Mouse (Mus musculus): ENCODE measurements around the gene Mrpl53. TPM values are rescaled to one million over a fixed set of nuclear protein-coding genes. Genes with fewer than 3 reads are reported as not detected.
"Not testable (repeated sequence)": the region's sequence is repeated elsewhere in the genome, so short reads cannot be mapped to it uniquely, and the experiment has no call there.

Mrpl53 gene
- polyA plus RNA-seq, 1 experiment from 2014 or later: 156 TPM

DNA sequence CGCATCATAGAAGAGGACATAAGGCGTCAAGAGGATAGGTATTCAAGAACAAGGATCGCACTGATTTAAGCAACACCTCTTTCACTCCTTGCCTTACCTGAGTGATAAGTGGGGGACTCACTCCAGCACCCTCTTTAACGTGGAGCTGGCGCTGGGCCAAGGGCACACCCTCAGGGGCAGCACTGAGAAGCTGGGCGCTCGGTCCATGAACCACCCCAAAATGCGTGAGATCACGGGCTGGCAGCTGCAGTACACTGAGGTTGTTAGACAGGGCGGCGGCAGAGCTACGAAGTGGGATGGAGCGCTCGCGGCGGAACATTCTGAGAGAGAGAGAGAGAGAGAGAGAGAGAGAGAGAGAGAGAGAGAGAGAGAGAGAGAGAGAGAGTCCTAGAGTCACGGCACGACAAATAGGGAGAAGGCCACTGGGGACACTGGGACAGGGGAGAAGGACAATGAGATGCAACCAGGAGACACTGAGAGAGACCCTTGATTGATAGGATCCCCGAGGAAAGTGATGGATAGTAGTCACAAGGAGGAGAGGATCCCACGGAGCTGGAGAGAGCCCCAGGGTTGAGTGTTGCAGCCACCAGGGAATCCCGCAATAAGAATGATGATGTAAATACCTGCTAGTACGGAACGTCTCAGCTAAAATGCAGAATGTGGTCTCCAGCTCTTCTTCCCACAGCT lies 46.9 kb downstream of the Mrpl53 start:
- WGBS: 9% methylated on average over 23 of the region's 23 CpGs
- Histone ChIP-seq H3K9ac (peak overlapping the region; percentile 71), H3K4me1 (replicated peaks) (peaks cover 22% of the 10 kb centered on the region), H3K27ac (ENCODE audit: poor library complexity, severe bottlenecking) (no peak overlapping the region), H3K9me3 (replicated peaks) (no peaks in the 10 kb centered on the region), H3K4me3 (peak overlapping the region; percentile 60), H3K4me2 (peak overlapping the region; percentile 88), H3K27me3 (replicated peaks) (peaks cover 23% of the 10 kb centered on the region), H3K36me3 (peaks cover 19% of the 10 kb centered on the region)
- ATAC-seq (ENCODE audit: insufficient number of reproducible peaks, low FRiP score): no peak

DNA sequence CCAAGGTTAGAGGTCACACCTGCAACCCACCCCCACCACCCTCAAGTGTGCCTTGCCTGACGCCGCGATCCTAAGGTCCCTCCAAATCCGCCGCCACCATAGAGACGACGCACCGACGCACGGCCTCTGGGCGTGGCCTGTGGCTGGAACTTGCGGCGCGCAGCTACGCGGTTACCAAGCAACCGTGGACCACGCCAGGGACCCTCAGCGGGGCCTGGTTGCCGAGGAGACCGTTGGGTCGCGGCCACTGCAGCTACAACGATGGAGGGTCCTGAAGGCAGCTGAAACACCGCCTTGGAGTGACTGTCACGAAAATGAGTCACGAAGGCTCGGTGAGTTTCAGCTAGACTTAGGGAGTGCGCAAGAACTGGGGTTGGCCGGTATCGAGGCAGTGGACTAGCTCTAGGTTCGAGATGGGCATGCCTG lies 47.4 kb downstream of the Mrpl53 start, which contains the start of the genes Wdr54 and 1700003E16Rik:
Gene Wdr54 (minus strand): TSS at position 139 of the 426 bp plus-strand sequence.
Gene 1700003E16Rik (plus strand): TSS at position 146 of the 426 bp plus-strand sequence.
- Histone ChIP-seq H3K36me3 (peaks cover 18% of the 10 kb centered on the region), H3K27ac (ENCODE audit: poor library complexity, severe bottlenecking) (no peak within 1 kb of the TSS), H3K27me3 (replicated peaks) (peaks cover 29% of the 10 kb centered on the region), H3K4me1 (replicated peaks) (peaks cover 16% of the 10 kb centered on the region), H3K4me3 (peak within 1 kb of the TSS; percentile 60), H3K9ac (peak within 1 kb of the TSS; percentile 71), H3K9me3 (replicated peaks) (no peaks in the 10 kb centered on the region), H3K4me2 (peak within 1 kb of the TSS; percentile 88)
- peak; percentile 78 for ATAC-seq (ENCODE audit: insufficient number of reproducible peaks, low FRiP score)
- WGBS: 2% methylated on average over 32 of the region's 32 CpGs

GRCm38 (mm10) chr6:83159456-83159855 lies 50.6 kb downstream of the Mrpl53 start:
- H3K27me3 ChIP-seq (replicated peaks): peaks cover 41% of the 10 kb centered on the region
- 32% methylated on average over 3 of the region's 3 CpGs for WGBS
- ATAC-seq (ENCODE audit: insufficient number of reproducible peaks, low FRiP score); H3K4me3 ChIP-seq; H3K27ac ChIP-seq (ENCODE audit: poor library complexity, severe bottlenecking); H3K4me2 ChIP-seq; H3K9me3 ChIP-seq (replicated peaks); H3K9ac ChIP-seq; H3K36me3 ChIP-seq: not testable (repeated sequence)
- peaks cover 22% of the 10 kb centered on the region for H3K4me1 ChIP-seq (replicated peaks)

MicroRNAs within 50 kb of the gene (microRNA counts, 519-probe panel; counts per million panel counts)
- microRNA mmu-miR-3470a+mmu-miR-3470b: not detected

Small RNAs within 50 kb of the gene (microRNA-seq; reads per million reads assigned to microRNA genes)
- not detected for gene Mir3470a

Other genes starting within 250 kb of the Mrpl53 start
- gene Sema4f, start 169.3 kb upstream of the Mrpl53 start, polyA plus RNA-seq (2016; fragmentation: Nextera tagmentation; extraction: Ambion mirVana): 0.26 and 0.37 TPM in 2 replicates
- 0.57 and 1.4 TPM in 2 replicates for gene M1ap, start 162.1 kb upstream of the Mrpl53 start, polyA plus RNA-seq (2016; fragmentation: Nextera tagmentation; extraction: Ambion mirVana)
- 8.1 and 11.3 TPM in 2 replicates for gene Dok1, start 75.6 kb upstream of the Mrpl53 start, polyA plus RNA-seq (2016; fragmentation: Nextera tagmentation; extraction: Ambion mirVana)
- gene Loxl3, start 74.9 kb upstream of the Mrpl53 start, polyA plus RNA-seq (2016; fragmentation: Nextera tagmentation; extraction: Ambion mirVana): 5.7 and 8.0 TPM in 2 replicates
- 120 and 131 TPM in 2 replicates for gene Aup1, start 54.5 kb upstream of the Mrpl53 start, polyA plus RNA-seq (2016; fragmentation: Nextera tagmentation; extraction: Ambion mirVana)
- 86.7 and 86.9 TPM in 2 replicates for gene Htra2, start 53.8 kb upstream of the Mrpl53 start, polyA plus RNA-seq (2016; fragmentation: Nextera tagmentation; extraction: Ambion mirVana)
- gene Dqx1, start 51.2 kb upstream of the Mrpl53 start, polyA plus RNA-seq (2016; fragmentation: Nextera tagmentation; extraction: Ambion mirVana): 0.48 and 0.64 TPM in 2 replicates
- 0.18 and 0.24 TPM in 2 replicates for gene Tlx2, start 38.7 kb upstream of the Mrpl53 start, polyA plus RNA-seq (2016; fragmentation: Nextera tagmentation; extraction: Ambion mirVana)
- 12.5 and 14.9 TPM in 2 replicates for gene Pcgf1, start 31.2 kb upstream of the Mrpl53 start, polyA plus RNA-seq (2016; fragmentation: Nextera tagmentation; extraction: Ambion mirVana)
- 0.36 TPM in 1 of 2 replicates, not detected in the other for gene Lbx2, start 22.7 kb upstream of the Mrpl53 start, polyA plus RNA-seq (2016; fragmentation: Nextera tagmentation; extraction: Ambion mirVana)
- gene Ccdc142, start 7.4 kb upstream of the Mrpl53 start, polyA plus RNA-seq (2016; fragmentation: Nextera tagmentation; extraction: Ambion mirVana): 1.3 and 1.9 TPM in 2 replicates
- gene Gm42688, start 7.4 kb upstream of the Mrpl53 start, polyA plus RNA-seq (2016; fragmentation: Nextera tagmentation; extraction: Ambion mirVana): 2.2 and 2.4 TPM in 2 replicates
- 30.7 and 30.8 TPM in 2 replicates for gene Mogs, start 6.5 kb downstream of the Mrpl53 start, polyA plus RNA-seq (2016; fragmentation: Nextera tagmentation; extraction: Ambion mirVana)
- 87.6 and 91.3 TPM in 2 replicates for gene Wbp1, start 12.5 kb downstream of the Mrpl53 start, polyA plus RNA-seq (2016; fragmentation: Nextera tagmentation; extraction: Ambion mirVana)
- 11.1 and 12.1 TPM in 2 replicates for gene Ino80b, start 16.4 kb downstream of the Mrpl53 start, polyA plus RNA-seq (2016; fragmentation: Nextera tagmentation; extraction: Ambion mirVana)
- gene Rtkn, start 26.4 kb downstream of the Mrpl53 start, polyA plus RNA-seq (2016; fragmentation: Nextera tagmentation; extraction: Ambion mirVana): 20.3 and 22.0 TPM in 2 replicates
- gene Wdr54, start 47.4 kb downstream of the Mrpl53 start, polyA plus RNA-seq (2016; fragmentation: Nextera tagmentation; extraction: Ambion mirVana): 4.2 and 6.8 TPM in 2 replicates
- 0.17 and 0.39 TPM in 2 replicates for gene 1700003E16Rik, start 47.4 kb downstream of the Mrpl53 start, polyA plus RNA-seq (2016; fragmentation: Nextera tagmentation; extraction: Ambion mirVana)
- 86.9 and 89.0 TPM in 2 replicates for gene Dctn1, start 56.9 kb downstream of the Mrpl53 start, polyA plus RNA-seq (2016; fragmentation: Nextera tagmentation; extraction: Ambion mirVana)
- 0.27 and 0.52 TPM in 2 replicates for gene Slc4a5, start 110.8 kb downstream of the Mrpl53 start, polyA plus RNA-seq (2016; fragmentation: Nextera tagmentation; extraction: Ambion mirVana)
- gene Mthfd2, start 216.9 kb downstream of the Mrpl53 start, polyA plus RNA-seq (2016; fragmentation: Nextera tagmentation; extraction: Ambion mirVana): 38.9 TPM in 2 replicates
- gene Mob1a, start 217.0 kb downstream of the Mrpl53 start, polyA plus RNA-seq (2016; fragmentation: Nextera tagmentation; extraction: Ambion mirVana): 42.6 and 43.3 TPM in 2 replicates
- gene Bola3, start 240.1 kb downstream of the Mrpl53 start, polyA plus RNA-seq (2016; fragmentation: Nextera tagmentation; extraction: Ambion mirVana): 262 and 274 TPM in 2 replicates